Mouse (Mus musculus): ENCODE measurements around the gene Srrm1.
A peak's percentile ranks its signal among the peaks of the same experiment; 100 is the strongest.

DNA sequence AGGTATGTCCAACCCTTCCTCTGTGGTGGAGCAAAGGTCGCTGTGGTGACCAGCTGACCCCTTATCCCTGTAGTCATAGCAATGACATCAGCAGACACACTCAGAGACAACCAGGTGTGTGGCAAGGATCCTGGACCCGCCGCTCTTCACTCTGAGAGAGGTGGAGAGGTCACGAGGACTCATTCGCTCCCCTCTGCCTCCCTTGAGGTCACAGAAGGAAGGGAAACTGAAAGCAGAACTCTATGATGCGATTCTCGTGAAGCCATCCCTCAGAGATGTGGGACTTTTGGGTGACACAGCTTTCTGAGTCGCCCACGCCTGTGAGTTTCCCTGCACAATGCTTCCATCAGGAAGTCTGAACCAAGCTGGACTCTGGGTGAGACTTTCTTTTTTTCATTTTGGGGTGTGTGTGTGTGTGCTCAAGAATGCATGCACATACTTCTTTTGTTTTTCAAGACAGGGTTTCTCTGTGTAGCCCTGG, 39.3 kb downstream of the Srrm1 start:
- no peak for TF ChIP-seq CTCF (IDR thresholded peaks at IDR 0.05; ENCODE audit: extremely low read depth, insufficient read length, insufficient replicate concordance, low read depth, low read length)
- TF ChIP-seq POLR2A (IDR thresholded peaks at IDR 0.05; ENCODE audit: low read depth, low read length) = peak; percentile 28; the same call in 1 of the 2 replicates
